Mouse (Mus musculus): Measurements from ENCODE around the gene Dtx3.

DNA sequence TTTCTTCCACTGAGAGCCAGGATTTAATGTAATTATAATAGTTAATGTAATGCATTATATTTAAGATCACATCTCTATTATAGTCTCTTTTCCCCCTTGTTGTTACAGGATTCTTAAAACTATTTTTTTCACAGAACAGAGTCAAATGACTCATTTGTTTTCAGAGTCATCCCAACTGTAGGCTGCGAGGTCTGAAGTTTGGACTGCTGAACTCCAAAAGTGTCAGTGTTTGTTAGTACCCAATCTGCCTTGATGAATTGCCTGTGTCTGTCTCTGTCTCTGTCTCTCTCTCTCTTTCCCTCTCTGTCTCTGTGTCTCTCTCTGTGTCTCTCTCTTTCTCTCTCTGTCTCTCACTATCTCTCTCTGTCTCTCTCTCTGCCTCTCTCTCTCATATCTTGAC is 39.0 kb downstream of the Dtx3 start:
- TF ChIP-seq CTCF (IDR thresholded peaks at IDR 0.05; ENCODE audit: extremely low read depth, insufficient read depth, insufficient read length, insufficient replicate concordance) (no peak), POLR2A (IDR thresholded peaks at IDR 0.05; ENCODE audit: low read depth, low read length) (no peak)

Data from spleen, adult 2 months (tissue).